Mouse (Mus musculus): ENCODE measurements at regions not wholly inside any gene's neighbourhood (a gene's known extent, or its start where the extent isn't known, plus 50 kb on each side); places are given as distances from the start of the nearest gene placed in this dataset.

DNA sequence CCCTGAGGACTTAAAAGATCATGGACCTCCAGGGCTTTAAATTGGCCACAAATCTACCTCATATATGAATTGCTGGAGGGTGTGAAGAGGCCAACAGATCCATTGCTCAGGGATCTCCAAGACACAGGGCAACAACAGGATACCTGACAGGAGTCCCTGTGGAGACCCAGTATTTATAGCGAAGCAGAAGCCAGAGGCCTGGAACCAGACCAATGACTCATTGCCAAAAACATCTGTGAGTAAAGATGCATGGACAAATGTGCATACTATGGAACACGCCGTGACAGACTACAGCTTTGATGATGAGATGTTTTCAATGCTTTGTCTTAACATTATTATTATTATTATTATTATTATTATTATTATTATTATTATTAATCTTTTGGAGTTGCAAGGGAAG lies 239.0 kb upstream of the Syt1 start:
- DNase-seq (ENCODE audit: low read depth, low spot score), result no peak
- Histone ChIP-seq H3K4me3 (ENCODE audit: control insufficient read depth in 1 of 2, insufficient read depth in 1 of 2, low read depth in 2 of 2, low read length in 2 of 2) (no peak overlapping the region), H3K27ac (ENCODE audit: control insufficient read depth, low read depth, low read length) (no peak overlapping the region), H3K27me3 (ENCODE audit: control insufficient read depth in 1 of 2, insufficient read depth in 2 of 2, low read length in 2 of 2) (no peaks in the 10 kb centered on the region), H3K9me3 (replicated peaks; ENCODE audit: insufficient read depth, low read length) (no peaks in the 10 kb centered on the region), H3K79me2 (ENCODE audit: control insufficient read depth, insufficient read depth, low read length, poor library complexity) (no peaks in the 10 kb centered on the region), H3K4me1 (ENCODE audit: control insufficient read depth in 1 of 2, insufficient read depth in 2 of 2, low read length in 2 of 2) (no peaks in the 10 kb centered on the region), H3K9ac (ENCODE audit: control insufficient read depth, low read depth, low read length, poor library complexity, severe bottlenecking) (no peak overlapping the region), H3K36me3 (ENCODE audit: control insufficient read depth in 1 of 2, insufficient read depth in 2 of 2, low read length in 2 of 2) (no peaks in the 10 kb centered on the region)
- TF ChIP-seq ZMIZ1 (IDR thresholded peaks at IDR 0.05; ENCODE audit: low read depth, low read length) (no peak), USF2 (IDR thresholded peaks at IDR 0.05; ENCODE audit: borderline replicate concordance in 1 of 2, insufficient read depth in 1 of 2, low read depth in 1 of 2, low read length in 2 of 2) (no peak)

DNA sequence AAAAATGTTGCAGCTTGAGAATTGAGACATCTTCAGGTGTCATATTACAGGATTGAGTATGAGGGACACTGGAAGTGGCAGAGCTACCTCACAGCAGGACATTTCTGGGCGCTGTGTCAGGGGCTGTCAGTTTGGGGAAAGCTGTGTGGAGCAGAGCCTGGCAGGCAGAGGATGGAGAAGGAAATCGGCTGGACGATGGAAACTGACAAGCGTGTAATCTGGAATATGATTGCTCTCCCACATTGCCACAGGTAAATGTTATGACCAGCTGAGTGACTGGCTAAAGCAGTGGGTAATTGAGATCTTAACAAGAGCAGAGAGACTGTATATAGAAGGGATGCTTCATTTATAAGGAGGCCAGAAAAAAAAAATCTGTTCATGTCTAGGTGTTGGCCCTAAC lies 235.5 kb upstream of the Syt1 start:
- H3K36me3 ChIP-seq (ENCODE audit: control insufficient read depth in 1 of 2, insufficient read depth in 2 of 2, low read length in 2 of 2), result no peaks in the 10 kb centered on the region
- H3K79me2 ChIP-seq (ENCODE audit: control insufficient read depth, insufficient read depth, low read length, poor library complexity), result no peaks in the 10 kb centered on the region
- H3K27me3 ChIP-seq (ENCODE audit: control insufficient read depth in 1 of 2, insufficient read depth in 2 of 2, low read length in 2 of 2), result no peaks in the 10 kb centered on the region
- H3K4me1 ChIP-seq (ENCODE audit: control insufficient read depth in 1 of 2, insufficient read depth in 2 of 2, low read length in 2 of 2), result no peaks in the 10 kb centered on the region
- no peak overlapping the region for H3K9ac ChIP-seq (ENCODE audit: control insufficient read depth, low read depth, low read length, poor library complexity, severe bottlenecking)
- no peaks in the 10 kb centered on the region for H3K9me3 ChIP-seq (replicated peaks; ENCODE audit: insufficient read depth, low read length)
- no peak overlapping the region for H3K27ac ChIP-seq (ENCODE audit: control insufficient read depth, low read depth, low read length)
- no peak for DNase-seq (ENCODE audit: low read depth, low spot score)
- TF ChIP-seq TBP (IDR thresholded peaks at IDR 0.05; ENCODE audit: low read depth, low read length) (no peak), USF1 (IDR thresholded peaks at IDR 0.05; ENCODE audit: low read depth, low read length) (no peak), BHLHE40 (IDR thresholded peaks at IDR 0.05; ENCODE audit: borderline replicate concordance, low read depth, low read length) (no peak), RCOR1 (IDR thresholded peaks at IDR 0.05; ENCODE audit: low read depth, low read length) (no peak), GATA1 (IDR thresholded peaks at IDR 0.05; ENCODE audit: low read depth, low read length) (no peak), ZNF384 (IDR thresholded peaks at IDR 0.05; ENCODE audit: low read depth, low read length) (no peak), EP300 (IDR thresholded peaks at IDR 0.05; ENCODE audit: low read depth in 1 of 2, low read length in 2 of 2) (no peak), RAD21 (IDR thresholded peaks at IDR 0.05; ENCODE audit: low read depth, low read length) (no peak), GABPA (IDR thresholded peaks at IDR 0.05; ENCODE audit: low read depth, low read length) (no peak), TCF12 (IDR thresholded peaks at IDR 0.05; ENCODE audit: low read depth, low read length) (no peak), MYB (IDR thresholded peaks at IDR 0.05; ENCODE audit: low read depth, low read length) (no peak), ELF1 (IDR thresholded peaks at IDR 0.05; ENCODE audit: low read depth, low read length) (no peak), MAFK (IDR thresholded peaks at IDR 0.05; ENCODE audit: borderline replicate concordance, low read depth, low read length) (no peak), JUND (IDR thresholded peaks at IDR 0.05; ENCODE audit: low read depth, low read length) (no peak), CHD2 (IDR thresholded peaks at IDR 0.05; ENCODE audit: low read length) (no peak), POLR2A (IDR thresholded peaks at IDR 0.05; ENCODE audit: control insufficient read depth in 1 of 2, insufficient read depth in 1 of 2, low read depth in 1 of 2, low read length in 2 of 2, poor library complexity in 1 of 2) (no peak), ETS1 (IDR thresholded peaks at IDR 0.05; ENCODE audit: low read depth, low read length) (no peak)
- H3K4me3 ChIP-seq (ENCODE audit: control insufficient read depth in 1 of 2, insufficient read depth in 1 of 2, low read depth in 2 of 2, low read length in 2 of 2), result no peak overlapping the region

All from MEL (cell line).